Mouse (Mus musculus) lung, postnatal 10 days (tissue): ENCODE measurements at regions not wholly inside any gene's neighbourhood (a gene's known extent, or its start where the extent isn't known, plus 50 kb on each side); places are given as distances from the start of the nearest gene placed in this dataset.

Experiments
- DNase-seq: peaks from one replicate; pipeline ENCODE4 v3.0.0; 2021

GRCm38 (mm10) chr13:44040640-44041039 lies 256.1 kb downstream of the Cd83 start:
- no peak for DNase-seq

- no peak for DNase-seq
These were observed 258.3 kb downstream of the Cd83 start for GRCm38 (mm10) chr13:44042730-44043493.

GRCm38 (mm10) chr13:44043494-44043885 lies 258.9 kb downstream of the Cd83 start:
- no peak for DNase-seq

GRCm38 (mm10) chr13:44044546-44045216 lies 260.1 kb downstream of the Cd83 start:
- DNase-seq = no peak

- DNase-seq = peak; percentile 39
These were observed 261.9 kb downstream of the Cd83 start for GRCm38 (mm10) chr13:44046436-44046835.

- no peak for DNase-seq
These were observed 269.6 kb downstream of the Cd83 start for GRCm38 (mm10) chr13:44054157-44054556.

GRCm38 (mm10) chr13:44055573-44056491 lies 271.3 kb downstream of the Cd83 start:
- peak; percentile 68 for DNase-seq

GRCm38 (mm10) chr13:44056716-44057115 lies 272.1 kb downstream of the Cd83 start:
- no peak for DNase-seq

GRCm38 (mm10) chr13:44057542-44057941 lies 273.0 kb downstream of the Cd83 start:
- DNase-seq = no peak

- no peak for DNase-seq
These were observed 273.7 kb downstream of the Cd83 start for GRCm38 (mm10) chr13:44058277-44058676.

GRCm38 (mm10) chr13:44059436-44059835 lies 274.9 kb downstream of the Cd83 start:
- no peak for DNase-seq

- no peak for DNase-seq
These were observed 276.7 kb downstream of the Cd83 start for GRCm38 (mm10) chr13:44061286-44061685.

GRCm38 (mm10) chr13:44061721-44062300 lies 277.2 kb downstream of the Cd83 start:
- peak; percentile 63 for DNase-seq

GRCm38 (mm10) chr13:44063317-44063716 lies 278.7 kb downstream of the Cd83 start:
- DNase-seq = no peak

- DNase-seq = no peak
These were observed 279.5 kb downstream of the Cd83 start for GRCm38 (mm10) chr13:44064026-44064425.

GRCm38 (mm10) chr13:44065741-44066185 lies 281.2 kb downstream of the Cd83 start:
- DNase-seq = peak; percentile 38

GRCm38 (mm10) chr13:44067244-44067643 lies 282.7 kb downstream of the Cd83 start:
- DNase-seq = peak; percentile 26

GRCm38 (mm10) chr13:44068951-44069350 lies 284.4 kb downstream of the Cd83 start:
- no peak for DNase-seq

GRCm38 (mm10) chr13:44073122-44073521 lies 288.5 kb downstream of the Cd83 start:
- no peak for DNase-seq

- no peak for DNase-seq
These were observed 289.6 kb downstream of the Cd83 start for GRCm38 (mm10) chr13:44074172-44074571.

- DNase-seq = no peak
These were observed 292.4 kb downstream of the Cd83 start for GRCm38 (mm10) chr13:44077022-44077421.

GRCm38 (mm10) chr13:44085621-44086510 lies 301.3 kb downstream of the Cd83 start:
- DNase-seq = peak; percentile 72
